Mouse (Mus musculus) limb, embryonic 13.5 days (tissue): Measurements from ENCODE around the gene Ttc16. TPM values are rescaled to one million over a fixed set of nuclear protein-coding genes. Genes with fewer than 3 reads are reported as not detected.

Source experiments
- ATAC-seq: fragments of 200-750 bp; cut with Nextera tagmentation; 2 replicates; pipeline ENCODE4 v1.8.0; 2017; ENCODE audit warnings: low read depth, moderate number of reproducible peaks, moderate TSS enrichment; ENCODE audit not compliant: low FRiP score
- H3K27ac ChIP-seq: fragments of 300-500 bp; sonication (generic); 2 replicates; pipeline ENCODE4 v1.5.1; 2015; ENCODE audit warnings: inconsistent platforms, mild to moderate bottlenecking, moderate library complexity
- H3K27me3 ChIP-seq: fragments of 300-500 bp; sonication (generic); 2 replicates; pipeline ENCODE4 v1.6.1; 2015; ENCODE audit warnings: mild to moderate bottlenecking, inconsistent platforms
- H3K36me3 ChIP-seq: fragments of 300-500 bp; sonication (generic); 2 replicates; pipeline ENCODE4 v1.6.1; 2015; ENCODE audit warnings: inconsistent platforms, mild to moderate bottlenecking, moderate library complexity
- H3K4me1 ChIP-seq: fragments of 300-500 bp; sonication (generic); 2 replicates; pipeline ENCODE4 v1.6.1; 2015; ENCODE audit warnings: inconsistent platforms
- H3K4me2 ChIP-seq: fragments of 300-500 bp; sonication (generic); replicated peaks from 2 replicates; pipeline ENCODE4 v1.6.1; 2015; ENCODE audit warnings: inconsistent platforms, mild to moderate bottlenecking, moderate library complexity
- H3K4me3 ChIP-seq: fragments of 300-500 bp; sonication (generic); 2 replicates; pipeline ENCODE4 v1.5.1; 2015; ENCODE audit warnings: moderate library complexity, mild to moderate bottlenecking, inconsistent platforms
- H3K9ac ChIP-seq: fragments of 300-500 bp; sonication (generic); 2 replicates; pipeline ENCODE4 v1.6.1; 2015; ENCODE audit warnings: mild to moderate bottlenecking, inconsistent platforms
- H3K9me3 ChIP-seq: fragments of 300-500 bp; sonication (generic); 2 replicates; pipeline ENCODE4 v1.6.1; 2016; ENCODE audit warnings: inconsistent platforms
- WGBS: fragments of 180-500 bp; shearing (Covaris S2); methylation state at CpG from one replicate; pipeline ENCODE4 v1.1.7; 2015; 5-methylcytosine and 5-hydroxymethylcytosine counted together
- microRNA counts: library from miRNA; unstranded; fragments of <30 nt; microRNA quantifications from one replicate; lab custom pipeline; 2016
- microRNA-seq: library from miRNA; unstranded; fragments of <30 nt; microRNA quantifications from one replicate; pipeline ENCODE4, GENCODE M21; 2016
- polyA plus RNA-seq: library from polyadenylated mRNA; unstranded; fragments of >200 nt; fragmentation: Nextera tagmentation; extraction: Ambion mirVana; gene quantifications from 2 replicates; pipeline ENCODE4 v1.2.1, GENCODE M21; 2015

Ttc16 gene
- polyA plus RNA-seq, 1 experiment from 2014 or later: 0.61 TPM

GRCm38 (mm10) chr2:32711301-32712056, 64.0 kb downstream of the Ttc16 start:
- H3K4me2 ChIP-seq: peak overlapping the region; percentile 79
- H3K4me3 ChIP-seq: peak overlapping the region; percentile 77
- H3K27me3 ChIP-seq: no peaks in the 10 kb centered on the region
- peak overlapping the region; percentile 89 for H3K9ac ChIP-seq
- H3K4me1 ChIP-seq: peaks cover 21% of the 10 kb centered on the region
- no peak for ATAC-seq
- H3K9me3 ChIP-seq: no peaks in the 10 kb centered on the region
- 24% methylated on average over 9 of the region's 9 CpGs for WGBS
- H3K27ac ChIP-seq: peak overlapping the region; percentile 97
- peaks cover 51% of the 10 kb centered on the region for H3K36me3 ChIP-seq

- ATAC-seq: no peak
- peaks cover 21% of the 10 kb centered on the region for H3K4me1 ChIP-seq
- no peak overlapping the region for H3K9ac ChIP-seq
- 88% methylated on average over 5 of the region's 5 CpGs for WGBS
- peaks cover 62% of the 10 kb centered on the region for H3K36me3 ChIP-seq
- no peaks in the 10 kb centered on the region for H3K9me3 ChIP-seq
- H3K27ac ChIP-seq: no peak overlapping the region
- H3K27me3 ChIP-seq: no peaks in the 10 kb centered on the region
- H3K4me2 ChIP-seq: no peak overlapping the region
- no peak overlapping the region for H3K4me3 ChIP-seq
Observed at GRCm38 (mm10) chr2:32710425-32710824, 65.0 kb downstream of the Ttc16 start.

GRCm38 (mm10) chr2:32709521-32710137, 65.8 kb downstream of the Ttc16 start:
- peaks cover 70% of the 10 kb centered on the region for H3K36me3 ChIP-seq
- WGBS: 92% methylated on average over 20 of the region's 20 CpGs

GRCm38 (mm10) chr2:32708643-32709042, 66.8 kb downstream of the Ttc16 start:
- Histone ChIP-seq H3K4me1 (peaks cover 9% of the 10 kb centered on the region), H3K9ac (no peak overlapping the region), H3K4me3 (no peak overlapping the region), H3K36me3 (peaks cover 80% of the 10 kb centered on the region), H3K4me2 (no peak overlapping the region), H3K27ac (no peak overlapping the region), H3K27me3 (no peaks in the 10 kb centered on the region), H3K9me3 (no peaks in the 10 kb centered on the region)
- ATAC-seq: no peak
- 47% methylated on average over 3 of the region's 3 CpGs for WGBS

More at GRCm38 (mm10) chr2:32709521-32710137, 65.8 kb downstream of the Ttc16 start:
- Histone ChIP-seq H3K4me1 (peaks cover 19% of the 10 kb centered on the region), H3K27me3 (no peaks in the 10 kb centered on the region), H3K9me3 (no peaks in the 10 kb centered on the region), H3K9ac (no peak overlapping the region), H3K4me3 (no peak overlapping the region), H3K27ac (no peak overlapping the region), H3K4me2 (no peak overlapping the region)
- no peak for ATAC-seq

MicroRNA genes within 50 kb of the gene (microRNA counts, 519-probe panel; counts per million panel counts)
- microRNA mmu-miR-2861 (lab: Ali Mortazavi, UCI): not detected

Small RNAs within 50 kb of the gene (microRNA-seq; reads per million reads assigned to microRNA genes)
- gene Mir2861 (not detected), gene Mir3960 (not detected)

Other genes with a start within 250 kb of the Ttc16 start
- 10.4 and 10.9 TPM in 2 replicates for gene Fam102a, start 240.3 kb downstream of the Ttc16 start, polyA plus RNA-seq
- gene Dpm2, start 204.8 kb downstream of the Ttc16 start, polyA plus RNA-seq: 111 and 118 TPM in 2 replicates
- 1.8 and 2.5 TPM in 2 replicates for gene Pip5kl1, start 200.8 kb downstream of the Ttc16 start, polyA plus RNA-seq
- 0.19 and 0.23 TPM in 2 replicates for gene 9430097D07Rik, start 199.9 kb downstream of the Ttc16 start, polyA plus RNA-seq
- 37.2 and 39.5 TPM in 2 replicates for gene St6galnac4, start 188.5 kb downstream of the Ttc16 start, polyA plus RNA-seq
- 29.5 and 29.7 TPM in 2 replicates for gene St6galnac6, start 175.9 kb downstream of the Ttc16 start, polyA plus RNA-seq
- gene Ak1, start 153.9 kb downstream of the Ttc16 start, polyA plus RNA-seq: 42.0 and 49.8 TPM in 2 replicates
- 43.5 and 45.6 TPM in 2 replicates for gene Eng, start 129.0 kb downstream of the Ttc16 start, polyA plus RNA-seq
- gene Fpgs, start 71.5 kb downstream of the Ttc16 start, polyA plus RNA-seq: 34.3 and 35.4 TPM in 2 replicates
- gene Cdk9, start 62.6 kb downstream of the Ttc16 start, polyA plus RNA-seq: 106 and 112 TPM in 2 replicates
- 21.2 and 22.9 TPM in 2 replicates for gene Sh2d3c, start 54.6 kb downstream of the Ttc16 start, polyA plus RNA-seq
- 0.51 TPM in 1 of 2 replicates, not detected in the other for gene 6330409D20Rik, start 34.6 kb downstream of the Ttc16 start, polyA plus RNA-seq
- gene Tor2a, start 18.4 kb downstream of the Ttc16 start, polyA plus RNA-seq: 72.7 and 74.5 TPM in 2 replicates
- 5.2 and 6.7 TPM in 2 replicates for gene Ptrh1, start 153 bp upstream of the Ttc16 start, polyA plus RNA-seq
- 1.3 TPM in 2 replicates for gene Cfap157, start 8.8 kb upstream of the Ttc16 start, polyA plus RNA-seq
- gene Stxbp1, start 71.6 kb upstream of the Ttc16 start, polyA plus RNA-seq: 20.8 and 20.9 TPM in 2 replicates
- gene Fam129b, start 100.5 kb upstream of the Ttc16 start, polyA plus RNA-seq: 48.5 and 55.8 TPM in 2 replicates
- 159 and 175 TPM in 2 replicates for gene Rpl12, start 185.9 kb upstream of the Ttc16 start, polyA plus RNA-seq
- gene Lrsam1, start 186.0 kb upstream of the Ttc16 start, polyA plus RNA-seq: 13.9 and 14.1 TPM in 2 replicates
- 27.3 and 28.9 TPM in 2 replicates for gene Slc2a8, start 206.4 kb upstream of the Ttc16 start, polyA plus RNA-seq